Mouse (Mus musculus): ENCODE results near the gene Ttc33. TPM values are rescaled to one million over a fixed set of nuclear protein-coding genes. Genes with fewer than 3 reads are reported as not detected.
"Not testable (repeated sequence)": the region's sequence is repeated elsewhere in the genome, so short reads cannot be mapped to it uniquely, and the experiment has no call there.

Gene Ttc33
- total RNA-seq, 2 experiments from 2014 or later, result 34.9 to 35.4 TPM

- no peak for DNase-seq
These were observed 526 bp upstream of the Ttc33 start for GRCm38 (mm10) chr15:5184668-5185330.

GRCm38 (mm10) chr15:5186293-5186675 lies 959 bp downstream of the Ttc33 start:
- DNase-seq, result no peak

- no peak for DNase-seq
These were observed 1.8 kb downstream of the Ttc33 start for GRCm38 (mm10) chr15:5187116-5187515.

GRCm38 (mm10) chr15:5188029-5188428 lies 2.7 kb downstream of the Ttc33 start:
- DNase-seq, result no peak

- peak; percentile 15 for DNase-seq
These were observed 4.3 kb downstream of the Ttc33 start for GRCm38 (mm10) chr15:5189504-5190093.

GRCm38 (mm10) chr15:5193833-5194232 lies 8.5 kb downstream of the Ttc33 start:
- DNase-seq, result no peak

GRCm38 (mm10) chr15:5194446-5194845 lies 9.1 kb downstream of the Ttc33 start:
- no peak for DNase-seq

GRCm38 (mm10) chr15:5194931-5195330 lies 9.6 kb downstream of the Ttc33 start:
- no peak for DNase-seq

- DNase-seq, result no peak
These were observed 10.7 kb downstream of the Ttc33 start for GRCm38 (mm10) chr15:5195987-5196514.

- no peak for DNase-seq
These were observed 11.4 kb downstream of the Ttc33 start for GRCm38 (mm10) chr15:5196691-5197090.

GRCm38 (mm10) chr15:5205222-5205621 lies 19.9 kb downstream of the Ttc33 start:
- no peak for DNase-seq

- no peak for DNase-seq
These were observed 23.8 kb downstream of the Ttc33 start for GRCm38 (mm10) chr15:5209116-5209515.

- no peak for DNase-seq
These were observed 35.2 kb downstream of the Ttc33 start for GRCm38 (mm10) chr15:5220491-5220890.

GRCm38 (mm10) chr15:5230746-5231145 lies 45.4 kb downstream of the Ttc33 start:
- DNase-seq, result not testable (repeated sequence)

- DNase-seq, result no peak
These were observed 49.3 kb downstream of the Ttc33 start for GRCm38 (mm10) chr15:5234659-5235058.

- peak; percentile 40 for DNase-seq
These were observed 50.2 kb downstream of the Ttc33 start for GRCm38 (mm10) chr15:5235527-5235926.

GRCm38 (mm10) chr15:5236538-5236937 lies 51.2 kb downstream of the Ttc33 start:
- DNase-seq, result peak; percentile 78

GRCm38 (mm10) chr15:5237012-5237660 lies 51.8 kb downstream of the Ttc33 start:
- no peak for DNase-seq

- no peak for DNase-seq
These were observed 52.7 kb downstream of the Ttc33 start for GRCm38 (mm10) chr15:5238073-5238472.

- DNase-seq, result no peak
These were observed 53.2 kb downstream of the Ttc33 start for GRCm38 (mm10) chr15:5238553-5238952.

GRCm38 (mm10) chr15:5239361-5239760 lies 54.0 kb downstream of the Ttc33 start:
- DNase-seq, result no peak

GRCm38 (mm10) chr15:5239901-5240300 lies 54.6 kb downstream of the Ttc33 start:
- DNase-seq, result no peak

- DNase-seq, result no peak
These were observed 55.0 kb downstream of the Ttc33 start for GRCm38 (mm10) chr15:5240360-5240759.

Data from gastrocnemius, postnatal 10 days (tissue).